Mouse (Mus musculus): ENCODE data around the gene Sgpp1. TPM values are rescaled to one million over a fixed set of nuclear protein-coding genes. Genes with fewer than 3 reads are reported as not detected.

The Sgpp1 gene
- polyA plus RNA-seq, 1 experiment from 2014 or later: 24.1 TPM

DNA sequence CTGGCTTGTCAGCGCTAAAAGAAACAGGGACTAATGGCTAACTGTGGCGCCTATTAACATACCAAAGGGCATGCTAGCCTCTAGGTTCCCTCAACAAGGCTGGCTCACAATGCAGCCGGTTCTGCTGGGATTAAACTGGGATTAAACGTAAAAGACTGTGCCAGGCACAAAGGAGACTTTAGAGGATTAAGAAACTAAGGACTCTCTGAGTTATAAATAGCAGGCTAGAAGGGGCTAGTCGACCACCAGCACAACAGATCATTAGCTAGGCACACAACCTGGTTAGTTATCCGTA is 71.1 kb downstream of the Sgpp1 start:
- no peaks in the 10 kb centered on the region for H3K27me3 ChIP-seq (replicated peaks; ENCODE audit: control insufficient read depth, insufficient read depth, low read length)
- TF ChIP-seq CTCF (IDR thresholded peaks at IDR 0.05; ENCODE audit: low read depth): no peak
- H3K36me3 ChIP-seq (ENCODE audit: control insufficient read depth, insufficient read depth): no peaks in the 10 kb centered on the region
- no peak overlapping the region for H3K9ac ChIP-seq (ENCODE audit: low read depth, low read length)
- ATAC-seq: no peak
- H3K4me3 ChIP-seq (ENCODE audit: low read depth, low read length): no peak overlapping the region
- H3K4me2 ChIP-seq (replicated peaks; ENCODE audit: low read depth): no peak overlapping the region
- WGBS: 55% methylated on average over 6 of the region's 6 CpGs
- H3K9me3 ChIP-seq (ENCODE audit: control insufficient read depth): no peaks in the 10 kb centered on the region
- H3K4me1 ChIP-seq (replicated peaks; ENCODE audit: control insufficient read depth, insufficient read depth, low read length): no peaks in the 10 kb centered on the region; the same call in 1 of the 2 replicates
- no peak overlapping the region for H3K27ac ChIP-seq (ENCODE audit: low read depth, low read length)

Other genes with a start within 250 kb of the Sgpp1 start
- 7.3 and 9.2 TPM in 2 replicates for gene Ppp2r5e, start 139.5 kb downstream of the Sgpp1 start, polyA plus RNA-seq (2015; fragmentation: Nextera tagmentation; extraction: Ambion mirVana)
- 4.3 and 5.3 TPM in 2 replicates for gene Wdr89, start 66.2 kb downstream of the Sgpp1 start, polyA plus RNA-seq (2015; fragmentation: Nextera tagmentation; extraction: Ambion mirVana)
- gene Syne2, start 82.4 kb upstream of the Sgpp1 start, polyA plus RNA-seq (2015; fragmentation: Nextera tagmentation; extraction: Ambion mirVana): 14.5 and 17.3 TPM in 2 replicates

Data from intestine, postnatal 0 days (tissue).